ENCODE assay signal across 35 mouse cellular contexts in the genomic region with DNA sequence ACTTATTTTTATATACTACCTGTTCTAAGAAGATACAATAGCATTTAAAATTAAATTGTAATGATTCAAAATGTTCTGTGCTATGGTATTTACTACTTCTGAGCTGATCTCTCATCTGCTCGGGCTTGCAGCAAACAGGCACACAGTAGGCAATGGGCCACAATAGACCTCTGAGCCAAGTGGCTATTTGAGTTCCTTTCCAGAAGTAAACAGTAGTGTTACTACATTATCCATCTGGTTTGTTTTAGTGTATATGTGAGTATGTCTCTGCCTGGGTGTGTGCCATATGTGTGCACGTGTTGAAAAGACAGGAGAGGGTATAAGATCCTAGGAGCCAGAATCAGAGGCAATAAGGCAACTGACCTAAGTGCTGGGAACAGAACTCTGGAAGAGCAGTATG.
"Had no signal": no experiment of that assay in that cellular context is flagged by ENCODE, and none has a peak within 500 bp of the region (broad histone marks: within the 10 kb centered on the region; RNA-seq: fewer than 3 reads in every experiment).

No protein-coding gene starts in this region.

- H3K9ac ChIP-seq: heart, embryonic 12.5 days; heart, embryonic 13.5 days; heart, embryonic 15.5 days; hindbrain, embryonic 12.5 days; hindbrain, embryonic 13.5 days; hindbrain, embryonic 14.5 days; hindbrain, embryonic 15.5 days; intestine, embryonic 15.5 days; kidney, embryonic 15.5 days had no signal

- H3K4me2 ChIP-seq: heart, embryonic 11.5 days; heart, embryonic 12.5 days; heart, embryonic 13.5 days; heart, embryonic 15.5 days; hindbrain, embryonic 12.5 days; hindbrain, embryonic 13.5 days; hindbrain, embryonic 14.5 days; hindbrain, embryonic 15.5 days; intestine, embryonic 15.5 days; kidney, embryonic 15.5 days had no signal

- H3K9me3 ChIP-seq: heart, embryonic 10.5 days; heart, embryonic 12.5 days; heart, embryonic 13.5 days; heart, embryonic 15.5 days; hindbrain, embryonic 10.5 days; hindbrain, embryonic 12.5 days; hindbrain, embryonic 13.5 days; hindbrain, embryonic 15.5 days; intestine, embryonic 15.5 days; kidney, embryonic 15.5 days had no signal

- H3K27ac ChIP-seq: heart, embryonic 10.5 days; heart, embryonic 13.5 days; heart, embryonic 15.5 days; hindbrain, embryonic 10.5 days; hindbrain, embryonic 12.5 days; hindbrain, embryonic 13.5 days; hindbrain, embryonic 14.5 days; hindbrain, embryonic 15.5 days; hindbrain, postnatal 0 days; intestine, embryonic 15.5 days; kidney, embryonic 15.5 days; kidney, postnatal 0 days; layer of hippocampus, adult 2 months had no signal

- DNase-seq: heart, postnatal 10 days; heart, postnatal 14 days; heart, postnatal 36 days; heart, postnatal 4 days; kidney, adult 11 months; kidney, adult 18-20 months; kidney, adult 2 months; kidney, adult 8-10 months; kidney, adult 9 months; kidney, postnatal 10 days; kidney, postnatal 14 days; kidney, postnatal 25 days; kidney, postnatal 36 days; kidney, postnatal 4 days; layer of hippocampus, adult 9-11 months; layer of hippocampus, postnatal 36 days had no signal

- ATAC-seq: hindbrain, embryonic 16.5 days; hindbrain, postnatal 0 days; inflammation-experienced regulatory T-cells, adult 6 months; intestine, embryonic 15.5 days; intestine, embryonic 16.5 days; intestine, postnatal 0 days had no signal

- H3K36me3 ChIP-seq: intestine, embryonic 15.5 days had no signal

- H3K27me3 ChIP-seq: heart, embryonic 12.5 days; heart, embryonic 13.5 days; heart, embryonic 15.5 days; hindbrain, embryonic 12.5 days; hindbrain, embryonic 13.5 days; hindbrain, embryonic 15.5 days; intestine, embryonic 15.5 days; kidney, embryonic 15.5 days had no signal

- H3K4me3 ChIP-seq: heart, embryonic 10.5 days; heart, embryonic 12.5 days; heart, embryonic 13.5 days; heart, embryonic 15.5 days; hindbrain, embryonic 10.5 days; hindbrain, embryonic 12.5 days; hindbrain, embryonic 13.5 days; hindbrain, embryonic 15.5 days; intestine, embryonic 15.5 days; kidney, embryonic 15.5 days; layer of hippocampus, adult 2 months had no signal
